Mouse (Mus musculus): ENCODE data around the gene Espnl.

- TF ChIP-seq POLR2A (IDR thresholded peaks at IDR 0.05; ENCODE audit: borderline replicate concordance, low read depth, low read length) (no peak), CTCF (IDR thresholded peaks at IDR 0.05; ENCODE audit: low read depth, low read length) (no peak)
These were observed 29.6 kb upstream of the Espnl start for GRCm38 (mm10) chr1:91292101-91292825.
